Mouse (Mus musculus) C2C12 (cell line): Measurements from ENCODE around the gene Iffo2.

Source experiments
- CTCF ChIP-seq: IDR thresholded peaks from one replicate; pipeline ENCODE4 v1.5.1; 2011; ENCODE audit not compliant: control insufficient read depth, insufficient read depth, insufficient read length
- MAX ChIP-seq: IDR thresholded peaks from one replicate; pipeline ENCODE4 v1.6.1; 2011; ENCODE audit warnings: mild to moderate bottlenecking, control low read depth
- MYOD1 ChIP-seq: IDR thresholded peaks from one replicate; pipeline ENCODE4 v1.6.1; 2011; ENCODE audit warnings: low read depth; ENCODE audit not compliant: control insufficient read depth, insufficient read length
- USF1 ChIP-seq: IDR thresholded peaks from one replicate; pipeline ENCODE4 v1.6.1; 2011; ENCODE audit warnings: low read depth, mild to moderate bottlenecking, control low read depth, moderate library complexity

GRCm38 (mm10) chr4:139650086-139650743 is 119.9 kb downstream of the Iffo2 start:
- TF ChIP-seq CTCF: no peak
- TF ChIP-seq USF1: no peak
- no peak for TF ChIP-seq MAX
- no peak for TF ChIP-seq MYOD1
